Mouse (Mus musculus) MEL (cell line): ENCODE measurements around the gene Gm49373.

ENCODE experiments used
- CHD1 ChIP-seq: IDR thresholded peaks from 2 replicates; pipeline ENCODE4 v1.6.1; 2012; ENCODE audit warnings: low read depth, mild to moderate bottlenecking, inconsistent platforms, low read length, improper control_type of control experiment
- CHD2 ChIP-seq: IDR thresholded peaks from 2 replicates; pipeline ENCODE4 v1.6.1; 2011; ENCODE audit warnings: low read length, improper control_type of control experiment
- CTCF ChIP-seq, 3 experiments: IDR thresholded peaks in 2 of 3; conservative IDR thresholded peaks in 1 of 3; 2 replicates each; pipeline ENCODE4 v1.5.1; 2011 to 2012; ENCODE audit warnings: low read length in 3 of 3, low read depth in 2 of 3, mild to moderate bottlenecking in 2 of 3, improper control_type of control experiment in 1 of 3, inconsistent platforms in 1 of 3, mixed read lengths in 1 of 3, moderate library complexity in 1 of 3; ENCODE audit not compliant: control insufficient read depth in 1 of 3, insufficient read depth in 1 of 3, poor library complexity in 1 of 3, severe bottlenecking in 1 of 3
- E2F4 ChIP-seq: IDR thresholded peaks from 2 replicates; pipeline ENCODE4 v1.6.1; 2011; ENCODE audit warnings: low read depth, low read length, improper control_type of control experiment, borderline replicate concordance
- KAT2A ChIP-seq: conservative IDR thresholded peaks from 2 replicates; pipeline ENCODE4 v1.6.1; 2012; ENCODE audit warnings: low read depth, low read length, improper control_type of control experiment, inconsistent platforms
- MAX ChIP-seq: IDR thresholded peaks from 2 replicates; pipeline ENCODE4 v1.6.1; 2011; ENCODE audit warnings: low read length, improper control_type of control experiment
- POLR2A ChIP-seq, 2 experiments: IDR thresholded peaks; 2 replicates each; pipeline ENCODE4 v1.6.1; 2011 to 2012; ENCODE audit warnings: low read length in 2 of 2, mild to moderate bottlenecking in 2 of 2, control low read depth in 1 of 2, improper control_type of control experiment in 1 of 2, low read depth in 1 of 2, moderate library complexity in 1 of 2; ENCODE audit not compliant: control insufficient read depth in 1 of 2, insufficient read depth in 1 of 2, poor library complexity in 1 of 2
- POLR2AphosphoS2 ChIP-seq: IDR thresholded peaks from 2 replicates; pipeline ENCODE4 v1.6.1; 2011; ENCODE audit warnings: low read length, improper control_type of control experiment
- POLR2AphosphoS5 ChIP-seq: IDR thresholded peaks from 2 replicates; pipeline ENCODE4 v1.6.1; 2012; ENCODE audit warnings: low read depth, borderline replicate concordance, mild to moderate bottlenecking, inconsistent platforms, low read length, moderate library complexity, mixed read lengths
- RCOR1 ChIP-seq: IDR thresholded peaks from 2 replicates; pipeline ENCODE4 v1.6.1; 2012; ENCODE audit warnings: low read depth, mild to moderate bottlenecking, inconsistent platforms, low read length, improper control_type of control experiment
- TAL1 ChIP-seq: IDR thresholded peaks from 2 replicates; pipeline ENCODE4 v1.6.1; 2012; ENCODE audit warnings: mild to moderate bottlenecking, inconsistent platforms, low read length, moderate library complexity, mixed read lengths
- TBP ChIP-seq: IDR thresholded peaks from 2 replicates; pipeline ENCODE4 v1.8.0; 2011; ENCODE audit warnings: low read depth, low read length, improper control_type of control experiment
- USF1 ChIP-seq: IDR thresholded peaks from 2 replicates; pipeline ENCODE4 v1.6.1; 2014; ENCODE audit warnings: low read depth, mild to moderate bottlenecking, inconsistent platforms, low read length, improper control_type of control experiment, moderate library complexity
- ZC3H11A ChIP-seq: IDR thresholded peaks from 2 replicates; pipeline ENCODE4 v1.6.1; 2012; ENCODE audit warnings: low read depth, mild to moderate bottlenecking, inconsistent platforms, low read length, improper control_type of control experiment

GRCm38 (mm10) chr9:21113751-21114150, 40.9 kb upstream of the Gm49373 start:
- TF ChIP-seq POLR2A (IDR thresholded peaks at IDR 0.05; ENCODE audit: control insufficient read depth in 1 of 2, insufficient read depth in 1 of 2, low read depth in 1 of 2, low read length in 2 of 2, poor library complexity in 1 of 2) (no peak), POLR2AphosphoS2 (no peak), E2F4 (no peak), MAX (no peak), CTCF (IDR thresholded peaks at IDR 0.05 in 2 of 3, conservative IDR thresholded peaks at IDR 0.05 in 1 of 3; ENCODE audit: control insufficient read depth in 1 of 3, insufficient read depth in 1 of 3, low read depth in 2 of 3, low read length in 3 of 3, poor library complexity in 1 of 3, severe bottlenecking in 1 of 3) (no peak), ZC3H11A (no peak), POLR2AphosphoS5 (no peak), CHD1 (no peak), TBP (no peak), KAT2A (no peak), RCOR1 (no peak), CHD2 (no peak), TAL1 (no peak), USF1 (no peak)
